Mouse (Mus musculus): Measurements from ENCODE around the gene Rnft2. TPM values are rescaled to one million over a fixed set of nuclear protein-coding genes. Genes with fewer than 3 reads are reported as not detected.

Gene Rnft2
- total RNA-seq, 2 experiments from 2014 or later, result 1.00 to 1.1 TPM

DNA sequence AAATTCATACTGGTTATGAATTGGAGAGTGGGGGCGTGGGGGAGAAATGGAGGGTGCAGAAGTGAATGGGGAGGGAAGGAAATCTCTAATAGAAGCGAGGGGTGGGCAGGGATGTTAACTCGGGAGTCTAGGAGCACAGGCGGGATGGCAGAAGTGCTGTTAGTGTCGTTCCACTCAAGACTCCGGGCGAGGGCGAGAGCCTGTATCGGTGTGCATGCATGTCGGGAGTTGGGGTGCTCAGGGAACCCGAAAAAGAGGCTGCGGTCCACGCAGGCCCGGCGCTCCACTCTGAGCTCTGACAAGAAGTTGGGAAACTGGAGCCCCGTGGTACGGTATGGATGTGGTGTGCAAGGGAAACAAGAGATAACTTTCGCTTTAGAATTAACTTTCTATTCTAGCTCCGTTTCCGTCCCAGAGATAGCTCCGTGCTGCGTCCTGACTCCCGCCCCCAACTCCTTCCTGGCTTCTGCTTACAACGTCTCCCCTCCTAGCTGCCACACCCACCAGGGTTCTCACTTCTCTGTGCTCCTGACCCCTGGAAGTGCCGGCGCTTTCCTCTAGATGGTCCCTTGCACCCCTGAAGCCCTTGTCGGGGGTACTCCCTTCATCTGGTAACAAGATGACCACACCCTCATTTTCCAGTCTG, 72.7 kb downstream of the Rnft2 start:
- no peak for DNase-seq

DNA sequence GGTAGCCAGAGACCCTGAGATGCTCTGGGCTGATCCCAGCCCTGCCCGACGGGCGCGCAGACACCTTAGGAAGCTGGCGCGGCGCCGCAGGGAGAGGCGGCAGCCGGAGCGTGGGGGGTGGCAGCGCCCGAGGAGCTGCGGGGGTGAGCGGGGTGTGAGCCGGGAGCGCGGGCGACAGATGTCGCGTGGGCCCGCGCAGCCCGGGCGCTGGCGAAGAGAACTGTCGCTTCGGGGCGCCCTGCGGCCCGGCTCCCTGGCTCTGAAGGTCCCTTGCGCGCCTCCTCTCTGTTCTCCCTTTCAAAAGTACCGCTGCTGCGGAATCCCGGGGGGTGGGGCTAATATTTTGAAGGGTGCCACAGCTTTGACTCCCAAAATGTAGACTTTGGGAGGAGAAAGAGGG, 73.3 kb downstream of the Rnft2 start:
- no peak for DNase-seq

DNA sequence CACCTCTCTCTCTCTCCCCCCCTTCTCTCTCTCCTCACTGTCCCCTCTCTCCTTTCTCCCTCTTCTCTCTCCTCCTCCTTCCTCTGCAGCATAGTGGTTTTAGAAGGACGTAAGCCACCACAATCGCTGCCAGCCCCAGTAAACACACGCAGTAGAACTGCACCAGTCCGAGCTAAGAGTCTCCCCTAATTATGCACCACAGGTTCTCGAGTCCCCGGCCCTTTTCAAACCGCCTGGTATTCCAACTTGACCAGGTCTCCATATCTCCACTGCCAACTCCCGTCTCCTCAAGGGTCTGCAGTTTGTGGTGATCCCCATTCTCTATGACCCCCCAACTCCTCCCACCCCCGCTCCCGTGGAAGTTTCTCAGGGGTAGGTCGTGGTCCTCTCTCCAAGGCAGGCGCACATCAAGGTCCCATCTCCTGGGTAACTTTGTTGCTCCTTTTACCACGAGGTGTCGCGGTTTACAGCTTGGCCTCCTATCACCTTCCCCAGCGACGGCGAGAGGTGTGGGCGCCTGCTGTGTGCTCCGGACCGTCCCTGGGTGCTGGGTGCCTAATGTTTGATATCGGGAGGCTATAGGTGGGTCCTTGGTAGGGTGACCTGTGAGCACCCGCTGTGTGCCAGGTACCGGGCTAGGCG, 73.9 kb downstream of the Rnft2 start:
- DNase-seq, result no peak

DNA sequence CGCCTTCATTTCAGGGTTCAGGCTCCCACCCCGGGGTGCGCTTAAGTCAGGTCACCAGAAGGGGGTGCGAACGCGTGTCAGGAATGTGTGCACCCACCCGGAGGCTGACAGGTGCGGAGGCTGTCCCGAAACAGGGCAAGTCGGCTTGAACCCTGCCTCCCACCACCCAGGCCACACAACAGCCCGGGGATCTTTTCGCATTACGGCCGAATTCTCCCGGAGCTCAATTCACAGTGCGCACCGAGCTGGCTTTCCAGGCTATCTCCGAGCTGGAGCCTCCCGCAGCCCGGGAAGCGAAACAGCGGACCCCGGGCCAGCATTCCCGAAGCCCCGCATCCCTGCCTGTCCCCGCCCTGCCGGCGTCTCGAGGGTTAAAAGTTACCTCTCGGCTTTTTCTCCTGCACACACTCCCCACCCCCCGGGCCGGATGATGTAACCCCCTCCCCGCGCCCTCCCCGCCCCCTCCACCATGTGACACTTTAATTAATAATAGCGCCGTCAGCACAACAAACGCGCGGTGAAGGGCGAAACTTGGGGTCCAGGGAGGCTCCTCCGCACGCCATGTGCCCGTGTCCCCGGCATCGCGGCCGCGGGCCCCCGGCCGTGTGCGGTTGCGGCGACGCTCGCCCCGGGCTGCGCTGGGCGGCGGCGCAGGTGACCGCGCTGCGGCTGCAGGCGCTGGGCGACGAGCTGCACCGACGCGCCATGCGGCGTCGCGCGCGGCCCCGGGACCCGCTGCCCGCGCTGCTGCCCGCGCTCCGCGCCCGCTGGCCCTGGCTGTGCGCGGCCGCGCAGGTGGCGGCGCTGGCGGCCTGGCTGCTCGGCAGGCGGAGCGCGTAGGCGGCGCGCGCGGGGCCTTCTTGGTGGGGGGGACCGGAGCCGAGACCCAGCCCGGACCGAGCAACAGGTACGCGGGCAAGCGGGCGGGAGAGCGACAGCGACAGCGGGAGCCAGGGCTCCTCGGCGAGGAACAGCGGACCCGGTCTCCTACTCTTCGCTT, 75.4 kb downstream of the Rnft2 start:
- no peak for DNase-seq

DNA sequence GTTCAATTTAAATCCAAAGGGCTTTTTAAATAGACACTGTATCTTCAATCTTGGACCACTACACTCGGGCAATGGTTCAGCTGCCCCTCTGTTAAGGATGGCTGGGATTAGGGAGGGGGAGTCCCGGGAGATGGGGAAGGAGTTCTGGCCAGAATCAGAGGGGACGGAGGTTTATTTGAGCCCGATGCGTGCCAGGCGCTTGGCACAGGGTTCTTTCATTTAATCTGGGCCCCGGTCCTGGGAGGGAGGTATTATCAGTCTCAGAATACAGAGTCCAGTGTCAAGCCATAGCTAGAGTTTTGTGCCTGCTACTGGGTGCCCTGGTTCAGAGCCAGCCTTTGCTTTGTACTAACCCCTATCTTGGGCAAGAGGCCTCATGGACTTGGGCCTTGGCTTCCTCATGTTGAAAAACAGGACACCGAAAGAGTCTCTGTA, 77.3 kb downstream of the Rnft2 start:
- no peak for DNase-seq

DNA sequence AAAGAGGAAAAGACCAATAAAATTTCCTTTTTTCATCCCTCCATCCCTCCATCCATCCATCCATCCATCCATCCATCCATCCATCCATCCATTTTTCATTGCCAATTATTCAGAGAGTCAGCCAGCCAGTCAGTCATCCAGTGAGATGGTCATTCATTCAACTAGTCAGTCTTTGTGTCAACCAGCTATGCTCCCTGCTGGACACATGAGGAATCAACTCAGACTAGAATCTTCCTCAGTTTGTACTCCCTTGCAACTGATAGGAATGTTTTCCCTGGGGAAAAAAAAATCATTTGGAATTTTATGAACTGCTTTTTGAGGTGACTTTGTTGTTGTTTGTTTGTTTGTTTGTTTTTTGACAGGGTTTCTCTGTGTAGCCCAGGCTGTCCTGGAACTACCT, 79.5 kb downstream of the Rnft2 start:
- DNase-seq, result no peak

DNA sequence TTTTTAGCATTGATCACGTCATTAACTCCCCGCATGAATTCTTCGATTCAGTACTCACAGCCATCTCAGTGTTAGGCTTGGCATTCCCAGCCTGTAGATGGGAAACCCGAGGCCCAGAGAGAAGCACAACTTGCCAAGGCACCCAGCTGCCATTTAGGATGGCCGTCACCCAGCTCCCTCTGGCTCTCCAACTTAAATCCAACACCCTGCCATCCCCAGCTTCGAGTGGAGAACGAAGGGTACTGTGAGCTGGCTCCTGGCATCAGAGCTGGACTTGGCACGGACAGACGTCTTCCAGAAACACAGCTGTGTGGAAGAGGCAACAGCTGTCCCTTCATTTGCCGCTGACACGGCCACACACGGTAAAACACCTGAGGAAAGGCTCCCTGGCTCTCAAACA, 80.3 kb downstream of the Rnft2 start, which contains the start of gene Hrk:
Hrk (plus strand) TSS at position 68 of the 400 bp plus-strand sequence.
- DNase-seq, result peak; percentile 80

DNA sequence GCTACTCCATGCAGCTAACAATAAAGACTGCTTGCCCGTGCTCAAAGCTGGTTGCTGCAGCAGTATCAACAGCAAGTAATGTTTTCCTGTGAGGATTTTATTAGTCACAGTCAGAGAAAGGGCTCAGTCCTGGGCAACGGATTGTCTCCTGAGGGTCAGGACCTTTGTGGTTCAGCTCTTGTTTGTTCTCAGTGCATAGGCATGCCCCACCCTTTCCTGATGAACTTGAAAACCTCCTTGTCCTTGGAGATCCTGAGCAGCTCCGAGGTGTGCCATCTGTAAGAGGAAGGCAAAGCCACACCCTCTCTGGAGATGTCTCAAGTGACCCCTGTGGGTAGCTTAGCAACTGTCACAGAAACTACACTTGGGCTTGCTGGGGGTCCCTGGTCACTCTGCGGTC, 84.2 kb downstream of the Rnft2 start:
- no peak for DNase-seq

DNA sequence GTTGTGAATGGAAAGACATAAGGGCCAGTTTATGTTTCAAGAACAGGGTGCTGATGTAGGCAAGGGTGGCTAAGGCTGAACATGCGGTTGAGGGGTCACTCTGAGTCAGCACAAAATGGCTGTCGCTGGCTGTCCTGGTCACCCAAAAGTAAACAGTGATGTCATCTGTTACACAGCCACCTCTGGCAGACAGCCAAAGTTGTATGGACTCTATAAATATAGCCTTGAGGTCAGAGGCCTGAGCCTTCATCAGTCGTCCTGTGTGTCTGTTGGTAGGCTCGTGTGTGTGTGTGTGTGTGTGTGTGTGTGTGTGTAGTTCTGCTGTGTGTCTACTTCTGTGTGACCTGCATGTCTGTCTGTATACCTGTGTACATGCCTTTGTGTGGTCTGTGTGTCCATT, 87.9 kb downstream of the Rnft2 start:
- DNase-seq, result no peak

DNA sequence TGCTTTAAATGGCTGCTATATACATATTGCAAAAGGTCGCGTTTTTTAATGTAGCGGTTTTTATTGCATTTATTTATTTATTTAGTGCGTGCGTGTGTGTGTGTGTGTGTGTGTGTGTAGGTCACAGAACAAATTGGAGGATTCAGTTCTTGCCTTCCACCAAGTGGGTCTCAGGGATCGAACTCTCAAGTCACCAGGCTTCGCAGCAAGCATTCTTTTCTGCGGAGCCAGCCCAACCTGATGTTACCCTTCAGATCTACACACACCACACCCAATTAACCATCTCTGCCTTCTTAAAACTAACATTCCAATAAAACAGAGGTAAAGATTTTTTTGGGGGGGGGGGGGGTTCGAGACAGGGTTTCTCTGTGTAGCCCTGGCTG, 89.4 kb downstream of the Rnft2 start:
- no peak for DNase-seq

DNA sequence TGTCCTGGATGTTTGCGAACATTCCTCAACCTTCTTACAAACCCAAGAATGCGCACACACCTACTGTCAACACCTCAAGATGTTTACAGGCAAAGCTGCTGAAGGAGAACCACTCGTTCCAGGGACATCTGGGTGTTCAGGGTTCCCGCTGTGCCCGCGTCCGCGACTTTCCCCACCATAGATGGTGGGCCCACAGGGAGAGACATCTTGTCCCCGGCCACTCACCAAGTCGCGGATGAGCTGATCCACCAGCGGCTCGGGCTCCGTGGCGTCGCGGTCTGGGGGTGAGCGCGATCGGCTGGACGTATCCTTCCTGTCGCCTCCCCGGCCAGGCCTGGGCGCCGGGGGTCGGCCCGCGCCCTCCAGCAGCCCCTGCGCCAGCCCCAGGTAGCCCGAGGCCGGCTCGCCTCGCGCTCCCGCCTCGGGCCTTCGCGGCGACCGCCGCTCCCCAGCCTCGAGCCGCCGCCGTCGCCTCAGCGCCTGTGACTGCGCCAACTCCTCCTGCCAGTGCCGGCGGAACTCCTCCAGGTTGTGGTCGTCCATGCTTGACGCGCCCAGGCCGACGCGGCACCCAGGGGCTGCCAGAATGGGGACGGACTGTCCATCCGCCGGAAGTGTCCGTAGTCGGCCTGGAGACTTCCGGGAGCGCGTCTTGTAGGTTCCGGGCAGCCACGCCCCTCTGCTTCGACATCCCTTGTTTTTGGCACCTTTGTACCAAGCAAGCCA, 89.9 kb downstream of the Rnft2 start, which contains the start of gene Fbxw8:
Fbxw8 (minus strand) TSS at position 626 of the 726 bp plus-strand sequence.
- peak; percentile 77 for DNase-seq

DNA sequence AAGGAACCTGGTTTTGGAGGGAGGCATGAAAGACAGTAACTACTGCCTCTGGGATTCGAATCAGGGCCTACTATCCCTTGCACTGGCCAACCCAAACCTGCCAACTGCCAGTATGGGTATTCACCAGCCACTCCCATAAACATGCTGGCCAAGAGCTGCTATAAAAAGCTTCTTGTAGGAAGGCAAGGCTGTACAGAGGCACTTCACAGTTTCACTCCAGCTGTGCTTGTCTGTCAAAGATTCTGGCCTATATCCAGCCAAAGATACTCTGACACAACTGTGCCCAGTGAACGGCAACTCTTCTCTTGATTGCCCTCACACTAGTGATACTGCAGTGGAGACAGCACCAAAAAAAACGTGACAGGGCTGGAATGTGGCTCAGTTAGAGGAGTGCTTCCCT, 95.2 kb downstream of the Rnft2 start:
- peak; percentile 82 for DNase-seq

DNA sequence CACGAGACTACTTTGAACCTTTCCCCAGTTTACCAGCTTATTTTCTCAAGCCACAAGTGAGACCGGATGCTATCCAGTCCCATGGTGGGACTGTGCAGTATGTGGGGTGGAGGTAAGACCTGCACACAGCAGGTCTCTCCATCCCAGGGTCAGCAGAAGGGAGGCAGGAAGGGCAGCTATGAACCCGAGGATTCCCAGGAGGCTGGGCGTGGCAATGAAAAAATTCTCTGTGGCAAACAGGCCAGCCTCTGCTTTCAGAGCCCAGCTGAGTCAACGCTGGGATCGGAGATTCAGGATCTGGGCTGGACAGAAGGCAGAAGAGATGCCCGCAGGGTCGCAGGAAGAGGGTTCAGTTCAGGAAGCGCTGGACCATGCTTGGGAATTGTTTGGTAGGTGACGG, 97.7 kb downstream of the Rnft2 start:
- no peak for DNase-seq

DNA sequence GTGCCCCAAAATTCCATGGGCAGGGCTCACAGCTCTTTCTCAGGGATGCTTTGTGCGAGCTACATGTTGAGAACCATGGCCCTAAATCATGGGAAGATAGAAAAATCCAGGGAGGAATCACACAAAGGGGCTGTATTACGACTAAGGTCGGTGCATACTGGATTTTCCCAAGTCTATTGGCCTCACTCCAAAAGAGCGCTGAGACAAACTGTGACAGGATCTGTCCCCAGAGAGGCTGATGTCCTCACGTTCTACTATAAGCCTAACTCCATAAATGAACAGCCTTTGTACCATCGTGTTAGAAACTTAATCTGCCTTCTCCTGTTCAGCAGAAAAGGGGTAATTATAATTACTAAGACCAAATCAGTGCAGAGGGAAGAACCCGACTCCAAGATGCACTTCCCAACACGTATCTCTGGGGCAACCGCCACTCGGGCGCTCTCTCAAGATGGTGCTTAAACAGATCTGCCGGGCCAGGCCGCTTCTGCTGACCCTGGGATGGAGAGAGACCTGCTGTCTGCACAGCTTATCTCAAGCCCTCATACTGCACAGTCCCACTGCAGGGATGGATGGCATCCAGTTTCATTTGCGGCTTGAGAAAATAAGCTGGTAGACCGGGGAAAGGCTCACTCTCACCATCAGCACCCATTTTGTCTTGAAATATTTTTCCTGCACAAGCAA, 98.8 kb downstream of the Rnft2 start:
- no peak for DNase-seq

DNA sequence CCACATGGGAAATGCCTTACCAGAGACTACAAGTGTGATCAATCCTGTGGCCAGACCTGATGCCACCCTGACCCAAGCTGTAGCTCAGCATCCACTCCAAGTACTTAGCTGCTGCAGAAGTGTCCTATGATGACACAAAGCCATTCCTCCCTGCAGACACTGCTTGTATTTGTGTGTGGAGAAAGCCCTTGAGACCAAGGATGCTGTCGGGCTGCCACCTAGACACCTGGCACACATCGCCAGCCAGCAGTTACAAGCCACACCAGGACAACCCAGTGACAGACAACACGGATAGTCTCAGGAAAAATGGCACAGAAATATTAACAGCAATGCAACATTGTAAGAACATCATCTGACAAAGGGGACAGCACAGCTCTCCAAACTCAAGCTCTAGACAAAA, 99.5 kb downstream of the Rnft2 start:
- no peak for DNase-seq

DNA sequence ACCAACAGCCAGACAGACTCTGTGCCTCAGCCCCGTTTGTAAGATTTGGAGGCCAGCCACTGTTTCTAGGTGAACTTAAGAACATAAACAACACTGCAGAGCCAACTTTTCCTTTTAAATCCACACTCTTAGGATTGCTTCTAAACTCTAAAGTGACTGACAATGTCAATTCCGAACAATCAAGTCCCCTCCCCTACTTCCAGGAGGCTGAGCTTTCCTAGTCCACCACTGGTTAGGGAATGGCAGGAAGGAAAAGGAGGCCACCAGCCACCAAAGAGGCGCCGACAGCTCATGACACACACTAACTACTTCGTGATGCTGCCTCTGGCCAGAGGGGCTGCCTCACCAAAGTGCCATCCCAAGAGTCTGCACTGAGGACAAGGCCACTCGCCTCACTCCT, 100.1 kb downstream of the Rnft2 start:
- DNase-seq, result no peak

DNA sequence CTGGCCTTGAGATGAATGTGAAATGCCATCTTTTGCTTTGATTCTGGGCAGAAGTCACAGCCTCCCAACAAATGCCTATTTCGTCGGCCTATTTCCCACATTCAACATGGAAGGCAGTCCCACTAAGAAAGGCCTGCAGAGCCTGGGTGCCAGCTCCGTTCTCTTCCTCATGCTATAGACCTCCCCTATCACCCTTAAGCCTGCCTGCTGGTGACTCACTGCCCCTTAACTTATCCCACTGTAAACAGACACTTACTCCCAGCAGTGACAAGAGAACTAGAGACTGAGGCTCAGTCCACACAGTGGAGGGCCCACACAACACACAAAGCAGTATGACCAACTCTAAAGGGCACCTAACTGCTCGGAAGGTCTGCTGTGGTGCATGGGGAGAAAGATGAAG, 100.6 kb downstream of the Rnft2 start:
- DNase-seq, result no peak

DNA sequence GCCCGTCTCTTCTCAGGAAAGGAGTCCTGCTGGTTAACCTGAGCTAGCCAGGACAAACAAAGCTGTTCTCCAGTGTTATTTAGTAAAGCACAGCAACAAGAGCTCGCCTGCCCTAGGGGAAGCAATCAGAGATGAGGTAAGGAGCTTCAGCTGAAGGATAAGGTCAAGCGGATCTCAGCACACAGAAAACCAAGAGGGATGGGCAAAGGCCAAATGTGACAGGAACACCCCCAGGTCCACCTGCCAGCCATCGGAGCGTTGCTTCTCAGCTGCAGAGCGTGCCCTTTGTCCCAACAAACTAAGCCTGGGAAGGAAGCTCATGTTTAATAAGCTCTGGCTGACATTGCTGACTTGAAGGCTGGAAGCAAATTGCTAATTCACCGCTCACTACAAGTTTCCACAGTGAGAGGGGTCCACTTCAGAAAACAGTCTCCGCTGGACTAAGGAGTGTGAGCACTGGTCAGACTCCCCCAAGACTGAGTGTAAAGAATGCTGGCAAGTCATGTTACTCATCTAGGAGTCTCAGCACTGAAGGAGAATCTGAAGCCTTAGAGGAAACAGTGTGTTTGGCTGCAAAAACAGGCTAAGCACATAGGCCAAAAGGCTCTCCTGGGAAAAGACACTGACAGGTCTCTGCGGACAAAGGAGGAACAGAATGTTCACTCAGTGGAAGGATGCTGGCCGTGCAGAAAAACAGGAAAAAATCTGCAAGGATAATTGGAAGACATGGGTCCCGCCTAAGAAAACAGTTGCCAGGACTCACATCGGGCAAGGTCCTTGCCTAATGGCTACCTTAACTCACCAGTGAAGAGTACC, 101.5 kb downstream of the Rnft2 start:
- peak; percentile 81 for DNase-seq

DNA sequence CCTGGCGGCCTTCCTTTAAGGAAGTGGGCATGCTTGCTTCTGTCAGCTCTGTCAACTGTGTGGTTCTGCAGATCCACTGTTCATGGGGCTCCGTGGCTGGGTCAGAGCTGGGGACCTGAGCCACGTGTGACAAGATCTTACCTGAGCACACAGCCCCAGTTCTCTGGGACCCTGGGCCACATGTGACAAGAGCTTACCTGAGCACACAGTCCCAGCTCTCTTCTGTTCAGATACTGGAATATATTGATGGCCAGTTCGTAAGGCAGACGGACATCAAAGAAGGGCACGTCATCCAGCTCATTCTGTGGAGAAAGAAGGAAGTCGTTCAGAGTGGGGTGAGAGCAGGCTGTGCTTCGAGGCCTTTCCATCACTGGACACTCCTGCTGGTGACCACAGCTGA, 102.4 kb downstream of the Rnft2 start:
- no peak for DNase-seq

Measured in gastrocnemius, postnatal 25 days (tissue).